Mouse (Mus musculus) effector memory CD4-positive, alpha-beta T cell, adult 5 months (primary cell): ENCODE data around the gene Pigc. TPM values are rescaled to one million over a fixed set of nuclear protein-coding genes. Genes with fewer than 3 reads are reported as not detected.

Experiments
- polyA plus RNA-seq: library from polyadenylated mRNA; unstranded; fragments of 100-300 nt; shearing (Covaris generic); gene quantifications from one replicate; pipeline ENCODE4 v1.2.1, GENCODE M21; 2017

The Pigc gene
- polyA plus RNA-seq = 17.5 TPM

GRCm38 (mm10) chr1:161968589-161969407, at the start of gene Pigc:
TSS of gene Pigc (plus strand) at chr1:161969186.

GRCm38 (mm10) chr1:161979536-161979935, 10.6 kb downstream of the Pigc start, which contains the start of gene 4930558K02Rik:
TSS of gene 4930558K02Rik (minus strand) at chr1:161979636.

Other genes with a start within 250 kb of the Pigc start
- gene Fasl, start 180.7 kb upstream of the Pigc start, polyA plus RNA-seq = 222 TPM
- gene Suco, start 92.5 kb upstream of the Pigc start, polyA plus RNA-seq = 119 TPM
- gene 4930558K02Rik, start 10.4 kb downstream of the Pigc start, polyA plus RNA-seq = not detected